Mouse (Mus musculus) heart, postnatal 0 days (tissue): ENCODE results near the gene Rmnd5b. TPM values are rescaled to one million over a fixed set of nuclear protein-coding genes. Genes with fewer than 3 reads are reported as not detected.

ENCODE experiments used
- ATAC-seq: fragments of 200-750 bp; cut with Nextera tagmentation; 2 replicates; pipeline ENCODE4 v1.8.0; 2017; ENCODE audit warnings: low read depth, moderate number of reproducible peaks, moderate library complexity; ENCODE audit not compliant: insufficient read depth
- DNase-seq: peaks from one replicate; pipeline ENCODE4 v3.0.0-alpha.2; 2016; ENCODE audit warnings: low spot score
- H3K27ac ChIP-seq: fragments of 300-500 bp; sonication (generic); 2 replicates; pipeline ENCODE4 v1.5.1; 2014; ENCODE audit warnings: low read depth, mild to moderate bottlenecking
- H3K27me3 ChIP-seq: fragments of 300-500 bp; sonication (generic); 2 replicates; pipeline ENCODE4 v1.6.1; 2014; ENCODE audit warnings: low read length, mixed read lengths; ENCODE audit not compliant: control insufficient read depth, insufficient read depth
- H3K36me3 ChIP-seq: fragments of 300-500 bp; sonication (generic); replicated peaks from 2 replicates; pipeline ENCODE4 v1.6.1; 2014; ENCODE audit warnings: low read length, mixed read lengths; ENCODE audit not compliant: control insufficient read depth, insufficient read depth
- H3K4me1 ChIP-seq: fragments of 300-500 bp; sonication (generic); 2 replicates; pipeline ENCODE4 v1.6.1; 2014; ENCODE audit warnings: antibody characterized with exemption; ENCODE audit not compliant: control insufficient read depth, insufficient read depth
- H3K4me2 ChIP-seq: fragments of 300-500 bp; sonication (generic); 2 replicates; pipeline ENCODE4 v1.6.1; 2014; ENCODE audit warnings: low read depth, mild to moderate bottlenecking, low read length, moderate library complexity
- H3K4me3 ChIP-seq: fragments of 300-500 bp; sonication (generic); 2 replicates; pipeline ENCODE4 v1.5.1; 2014; ENCODE audit warnings: low read depth, low read length
- H3K9ac ChIP-seq: fragments of 300-500 bp; sonication (generic); replicated peaks from 2 replicates; pipeline ENCODE4 v1.6.1; 2014; ENCODE audit warnings: low read depth, low read length, mixed read lengths
- H3K9me3 ChIP-seq: fragments of 300-500 bp; sonication (generic); replicated peaks from 2 replicates; pipeline ENCODE4 v1.6.1; 2016; ENCODE audit warnings: low read length; ENCODE audit not compliant: control insufficient read depth
- CTCF ChIP-seq: IDR thresholded peaks from 2 replicates; pipeline ENCODE4 v1.5.1; 2016; ENCODE audit warnings: antibody characterized with exemption, control low read depth, low read depth
- EP300 ChIP-seq: IDR thresholded peaks from 2 replicates; pipeline ENCODE4 v1.6.1; 2016; ENCODE audit warnings: antibody characterized with exemption, low read depth
- WGBS: fragments of 180-500 bp; shearing (Covaris S2); extraction: QIAGEN DNeasy Blood & Tissue Kit; methylation state at CpG from one replicate; pipeline ENCODE4 v1.1.7; 2014; 5-methylcytosine and 5-hydroxymethylcytosine counted together
- polyA plus RNA-seq: library from polyadenylated mRNA; unstranded; fragments of >200 nt; fragmentation: Nextera tagmentation; extraction: Ambion mirVana; gene quantifications from 2 replicates; pipeline ENCODE4 v1.2.1, GENCODE M21; 2015
- total RNA-seq: library from RNA; depleted of rRNA; stranded (reverse); fragments of >200 nt; gene quantifications from 2 replicates; pipeline ENCODE4 v1.2.3, GENCODE M21; 2014; ENCODE audit warnings: low replicate concordance

Gene Rmnd5b
- total and polyA plus RNA-seq, 2 experiments from 2014 or later: 30.0 to 54.3 TPM

DNA sequence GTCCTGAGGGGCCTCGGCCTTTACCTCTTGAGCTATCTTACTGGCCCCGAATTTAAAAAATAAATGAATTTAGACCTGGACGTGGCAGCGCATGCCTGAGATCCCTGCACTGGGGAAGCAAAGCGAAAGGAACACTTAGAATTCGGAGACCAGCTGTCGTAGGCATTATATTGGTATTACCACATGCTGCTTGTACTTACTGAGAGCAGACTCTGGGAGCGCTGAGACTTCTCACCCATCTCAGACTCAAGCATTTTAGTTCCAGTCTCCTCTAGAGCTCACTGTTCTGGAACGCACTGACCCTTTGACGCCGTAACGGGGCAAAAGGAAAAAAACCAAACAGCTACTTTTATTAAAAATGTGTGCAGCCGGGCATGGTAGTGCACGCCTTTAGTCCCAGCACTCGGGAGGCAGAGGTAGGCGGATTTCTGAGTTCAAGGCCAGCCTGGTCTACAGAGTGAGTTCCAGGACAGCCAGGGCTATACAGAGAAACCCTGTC is 26.2 kb upstream of the Rmnd5b start:
- Histone ChIP-seq H3K9me3 (no peaks in the 10 kb centered on the region), H3K4me3 (no peak overlapping the region), H3K27me3 (no peaks in the 10 kb centered on the region), H3K4me1 (peaks cover 3% of the 10 kb centered on the region; the same call in 1 of the 2 replicates), H3K9ac (no peak overlapping the region), H3K27ac (no peak overlapping the region), H3K4me2 (no peak overlapping the region), H3K36me3 (no peaks in the 10 kb centered on the region)
- WGBS: 87% methylated on average over 16 of the region's 16 CpGs
- DNase-seq (no peak), ATAC-seq (no peak)
- TF ChIP-seq EP300 (no peak), CTCF (no peak)

DNA sequence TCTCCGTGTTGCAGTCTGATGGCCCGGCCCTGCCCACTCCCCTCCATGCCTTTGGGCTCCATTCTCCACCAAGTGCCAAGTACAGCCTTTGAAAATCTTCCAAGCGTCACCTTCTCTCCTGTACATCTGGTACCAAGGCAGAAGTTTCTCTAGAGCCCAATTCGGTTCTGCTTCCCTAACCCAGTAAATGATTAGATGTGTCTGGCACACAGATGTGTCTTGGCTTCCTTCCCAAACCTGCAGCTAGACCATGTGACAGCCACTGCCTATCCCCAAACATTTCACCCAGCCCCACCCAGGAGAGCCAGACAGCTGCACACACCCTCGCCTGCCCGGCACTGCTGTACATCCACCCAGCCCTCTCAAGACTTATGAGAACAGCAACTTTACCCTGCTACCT is 23.0 kb upstream of the Rmnd5b start:
- DNase-seq: peak; percentile 38
- H3K9ac ChIP-seq: 0 out of 2 replicates have a peak overlapping the region, but pooled peaks have one; percentile 26

DNA sequence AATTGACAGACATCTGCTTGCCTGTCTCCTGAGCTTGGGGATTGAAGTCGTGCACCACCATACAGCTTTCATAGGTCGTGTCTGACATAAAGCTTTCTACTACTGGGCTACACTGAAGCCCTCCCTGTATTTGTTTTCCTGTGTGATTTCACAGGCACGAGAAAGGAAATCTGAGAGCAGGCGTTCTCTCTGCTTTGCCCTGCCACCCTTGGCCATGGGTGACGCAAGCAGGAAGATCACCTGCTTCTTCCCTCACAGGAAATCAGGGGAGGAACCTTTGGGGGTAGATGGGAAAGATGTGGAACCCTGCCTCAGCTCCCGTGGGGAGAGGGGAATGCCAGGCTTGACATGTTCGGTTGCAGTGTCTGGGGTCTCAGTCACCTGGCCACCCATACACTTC is 22.6 kb upstream of the Rmnd5b start:
- Histone ChIP-seq H3K4me2 (no peak overlapping the region), H3K27ac (no peak overlapping the region), H3K9ac (0 out of 2 replicates have a peak overlapping the region, but pooled peaks have one; percentile 26), H3K4me1 (peaks cover 3% of the 10 kb centered on the region; the same call in 1 of the 2 replicates), H3K27me3 (no peaks in the 10 kb centered on the region), H3K4me3 (no peak overlapping the region), H3K9me3 (no peaks in the 10 kb centered on the region), H3K36me3 (no peaks in the 10 kb centered on the region)
- WGBS: 46% methylated on average over 7 of the region's 7 CpGs
- ATAC-seq: no peak
- no peak for DNase-seq
- TF ChIP-seq EP300 (no peak), CTCF (no peak)

More for the DNA sequence above, 23.0 kb upstream of the Rmnd5b start:
- TF ChIP-seq CTCF (no peak), EP300 (no peak)
- Histone ChIP-seq H3K4me3 (no peak overlapping the region), H3K36me3 (no peaks in the 10 kb centered on the region), H3K4me1 (peaks cover 3% of the 10 kb centered on the region; the same call in 1 of the 2 replicates), H3K27ac (no peak overlapping the region), H3K4me2 (no peak overlapping the region), H3K27me3 (no peaks in the 10 kb centered on the region), H3K9me3 (no peaks in the 10 kb centered on the region)
- peak; percentile 44; the same call in 1 of the 2 replicates for ATAC-seq
- 34% methylated on average over 6 of the region's 6 CpGs for WGBS

DNA sequence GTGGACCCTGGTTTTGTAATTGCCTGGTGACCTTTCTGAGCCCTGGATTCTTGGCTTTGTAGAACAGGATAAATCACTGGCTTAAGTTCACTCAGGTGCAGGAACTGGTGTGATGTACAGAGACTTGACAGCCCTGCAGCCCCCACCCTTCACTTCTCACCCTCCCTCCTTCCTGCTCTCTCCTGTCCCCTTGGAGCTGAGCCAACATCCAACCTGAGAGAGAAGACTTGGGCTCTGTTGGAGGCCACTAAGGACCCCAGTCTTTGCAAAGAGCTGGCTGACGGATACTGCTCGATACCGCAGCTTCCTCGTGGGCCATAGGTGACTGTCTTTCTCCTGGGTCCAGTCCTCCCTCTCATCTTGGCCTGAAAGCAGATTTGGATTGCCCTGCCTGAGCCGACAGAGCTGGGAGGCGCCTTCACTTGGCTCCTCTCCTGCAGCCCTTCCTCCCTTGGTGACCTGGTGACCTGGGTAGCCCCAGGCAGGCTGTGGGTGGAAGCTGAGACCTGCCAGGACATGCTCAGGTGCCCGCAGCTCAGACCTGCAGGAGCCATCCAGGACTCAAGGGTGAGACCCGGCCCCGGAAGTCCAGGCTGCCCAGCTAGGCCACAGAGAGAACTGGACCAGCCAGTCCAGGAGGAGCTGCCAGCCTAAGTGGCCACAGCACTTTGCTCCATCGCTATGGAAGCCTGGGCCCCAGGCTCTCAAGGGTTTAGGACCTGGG is 21.3 kb upstream of the Rmnd5b start:
- Histone ChIP-seq H3K9me3 (no peaks in the 10 kb centered on the region), H3K27ac (no peak overlapping the region), H3K9ac (no peak overlapping the region), H3K4me1 (peaks cover 3% of the 10 kb centered on the region; the same call in 1 of the 2 replicates), H3K36me3 (no peaks in the 10 kb centered on the region), H3K27me3 (no peaks in the 10 kb centered on the region), H3K4me3 (no peak overlapping the region), H3K4me2 (no peak overlapping the region)
- TF ChIP-seq EP300 (no peak), CTCF (no peak)
- DNase-seq: no peak
- 78% methylated on average over 10 of the region's 10 CpGs for WGBS
- no peak for ATAC-seq

DNA sequence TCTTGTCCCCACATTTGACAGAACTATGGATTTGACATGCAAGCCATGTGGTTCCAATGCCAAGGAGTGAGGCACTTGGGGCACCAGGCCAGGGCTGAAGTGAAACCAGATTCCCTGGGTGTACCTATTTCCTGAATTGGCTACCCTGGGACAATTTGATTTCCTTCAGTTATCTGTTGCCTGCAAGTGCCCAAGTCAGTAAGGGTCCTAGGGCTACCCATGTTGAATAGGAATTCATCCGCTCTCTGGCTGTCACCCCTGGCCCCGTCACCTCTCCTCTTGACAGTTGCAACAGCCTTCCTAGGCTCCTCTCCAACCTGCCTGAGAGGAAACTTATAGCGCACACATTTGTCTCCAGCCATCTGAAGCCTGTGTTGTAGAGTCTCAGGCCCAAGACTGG is 19.2 kb upstream of the Rmnd5b start:
- no peak overlapping the region for H3K4me3 ChIP-seq
- H3K4me1 ChIP-seq: peaks cover 6% of the 10 kb centered on the region; the same call in 1 of the 2 replicates
- no peak overlapping the region for H3K27ac ChIP-seq
- DNase-seq (no peak), ATAC-seq (no peak)
- no peak overlapping the region for H3K4me2 ChIP-seq
- no peaks in the 10 kb centered on the region for H3K27me3 ChIP-seq
- TF ChIP-seq CTCF (no peak), EP300 (no peak)
- H3K9ac ChIP-seq: no peak overlapping the region
- H3K9me3 ChIP-seq: no peaks in the 10 kb centered on the region
- WGBS: 89% methylated on average over 3 of the region's 3 CpGs
- H3K36me3 ChIP-seq: no peaks in the 10 kb centered on the region
